Mouse (Mus musculus) G1E (cell line): ENCODE measurements at regions not wholly inside any gene's neighbourhood (a gene's known extent, or its start where the extent isn't known, plus 50 kb on each side); places are given as distances from the start of the nearest gene placed in this dataset.

Source experiments
- ATAC-seq: 2 replicates; pipeline ENCODE4 v1.8.0; 2016; ENCODE audit warnings: mild to moderate bottlenecking; ENCODE audit not compliant: insufficient number of reproducible peaks, poor library complexity, low FRiP score, severe bottlenecking; ENCODE audit errors: extremely low read depth
- DNase-seq: peaks from one replicate; pipeline ENCODE4 v3.0.0; 2012; ENCODE audit warnings: low spot score
- H3K27me3 ChIP-seq: 2 replicates; pipeline ENCODE4 v1.6.1; 2012; ENCODE audit warnings: mild to moderate bottlenecking, low read length, inconsistent platforms; ENCODE audit not compliant: insufficient read depth
- H3K36me3 ChIP-seq: replicated peaks from 2 replicates; pipeline ENCODE3; 2012; ENCODE audit warnings: mild to moderate bottlenecking, inconsistent platforms
- H3K4me1 ChIP-seq: 2 replicates; pipeline ENCODE4 v1.6.1; 2012; ENCODE audit warnings: low read depth, low read length, inconsistent platforms, mixed read lengths; ENCODE audit not compliant: insufficient read depth
- H3K4me3 ChIP-seq: 2 replicates; pipeline ENCODE4 v1.5.1; 2012; ENCODE audit warnings: low read depth, mild to moderate bottlenecking, inconsistent platforms, low read length, moderate library complexity, mixed read lengths
- H3K9me3 ChIP-seq: replicated peaks from 2 replicates; pipeline ENCODE4 v1.6.1; 2012; ENCODE audit warnings: inconsistent platforms
- CTCF ChIP-seq: IDR thresholded peaks from 2 replicates; pipeline ENCODE4 v1.5.1; 2012; ENCODE audit warnings: low read depth, low read length, inconsistent platforms, mixed read lengths
- GATA1 ChIP-seq: IDR thresholded peaks from 2 replicates; pipeline ENCODE4 v1.6.1; 2012; ENCODE audit warnings: borderline replicate concordance, low read length, inconsistent platforms, mixed read lengths
- GATA2 ChIP-seq: IDR thresholded peaks from 2 replicates; pipeline ENCODE4 v1.6.1; 2012; ENCODE audit warnings: low read depth, low read length, inconsistent platforms, borderline replicate concordance
- POLR2AphosphoS5 ChIP-seq: IDR thresholded peaks from 2 replicates; pipeline ENCODE4 v1.6.1; 2012; ENCODE audit warnings: low read depth, low read length, inconsistent platforms; ENCODE audit not compliant: insufficient replicate concordance
- TAL1 ChIP-seq: conservative IDR thresholded peaks from 2 replicates; pipeline ENCODE4 v1.6.1; 2012; ENCODE audit warnings: low read depth, low read length, inconsistent platforms, mixed read lengths

- DNase-seq (no peak), ATAC-seq (no peak)
- no peak overlapping the region for H3K4me3 ChIP-seq
- TF ChIP-seq GATA2 = no peak
- no peak for TF ChIP-seq CTCF
- no peak for TF ChIP-seq POLR2AphosphoS5
- no peak for TF ChIP-seq TAL1
- no peak for TF ChIP-seq GATA1
- H3K36me3 ChIP-seq = no peaks in the 10 kb centered on the region
- H3K27me3 ChIP-seq = peaks cover 19% of the 10 kb centered on the region
- H3K9me3 ChIP-seq = no peaks in the 10 kb centered on the region
- H3K4me1 ChIP-seq = no peaks in the 10 kb centered on the region
These were observed 194.2 kb downstream of the Xxylt1 start for GRCm38 (mm10) chr16:30886982-30887381.

- Histone ChIP-seq H3K4me3 (no peak overlapping the region), H3K4me1 (no peaks in the 10 kb centered on the region), H3K9me3 (no peaks in the 10 kb centered on the region), H3K36me3 (no peaks in the 10 kb centered on the region), H3K27me3 (peaks cover 17% of the 10 kb centered on the region)
- ATAC-seq = no peak
- no peak for TF ChIP-seq CTCF
- TF ChIP-seq GATA1 = no peak
- no peak for TF ChIP-seq TAL1
- no peak for TF ChIP-seq GATA2
- no peak for TF ChIP-seq POLR2AphosphoS5
- DNase-seq = no peak
These were observed 193.7 kb downstream of the Xxylt1 start for GRCm38 (mm10) chr16:30887536-30887935.

DNA sequence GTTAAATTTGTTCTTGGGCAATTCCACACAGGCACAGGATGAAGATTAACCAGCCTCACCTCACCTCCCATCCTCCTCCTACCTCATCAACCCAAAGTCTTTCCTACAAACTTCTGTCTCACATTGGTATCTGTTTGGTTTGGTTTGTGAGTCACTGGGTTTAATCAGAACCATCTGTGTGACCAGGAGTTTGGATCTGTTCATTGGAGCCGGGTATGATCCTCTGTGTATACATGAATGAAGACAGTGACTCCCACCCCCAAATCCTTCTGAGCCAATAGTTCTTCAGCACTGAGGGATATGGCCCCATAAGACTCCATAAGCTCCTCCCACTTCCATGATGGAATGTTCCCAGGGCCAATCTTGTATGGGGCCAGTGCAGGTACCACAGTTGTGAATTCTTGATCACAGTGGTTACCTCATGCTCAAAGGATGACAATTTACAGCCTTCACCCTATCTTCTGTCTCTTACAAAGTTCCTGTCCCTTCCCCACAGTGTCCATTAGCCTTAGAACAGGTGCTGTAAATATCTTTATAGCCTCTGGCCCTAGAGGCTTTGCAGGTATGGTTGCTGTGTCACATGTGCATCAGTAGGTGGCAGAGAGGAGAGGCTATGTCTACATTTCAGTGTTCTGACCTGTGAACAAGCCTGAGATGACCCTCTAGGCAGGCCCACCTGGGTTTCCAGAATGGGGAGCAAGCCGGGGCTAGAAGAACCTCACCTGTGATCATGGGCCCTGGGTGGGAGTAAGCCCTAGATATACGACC lies 192.5 kb downstream of the Xxylt1 start:
- no peak for TF ChIP-seq CTCF
- TF ChIP-seq GATA1 = no peak
- no peak for TF ChIP-seq TAL1
- no peak for TF ChIP-seq POLR2AphosphoS5
- no peak for TF ChIP-seq GATA2
- H3K4me3 ChIP-seq = no peak overlapping the region
- H3K9me3 ChIP-seq = no peaks in the 10 kb centered on the region; the same call in 1 of the 2 replicates
- H3K4me1 ChIP-seq = no peaks in the 10 kb centered on the region
- DNase-seq (no peak), ATAC-seq (no peak)
- H3K36me3 ChIP-seq = no peaks in the 10 kb centered on the region
- H3K27me3 ChIP-seq = peaks cover 11% of the 10 kb centered on the region

DNA sequence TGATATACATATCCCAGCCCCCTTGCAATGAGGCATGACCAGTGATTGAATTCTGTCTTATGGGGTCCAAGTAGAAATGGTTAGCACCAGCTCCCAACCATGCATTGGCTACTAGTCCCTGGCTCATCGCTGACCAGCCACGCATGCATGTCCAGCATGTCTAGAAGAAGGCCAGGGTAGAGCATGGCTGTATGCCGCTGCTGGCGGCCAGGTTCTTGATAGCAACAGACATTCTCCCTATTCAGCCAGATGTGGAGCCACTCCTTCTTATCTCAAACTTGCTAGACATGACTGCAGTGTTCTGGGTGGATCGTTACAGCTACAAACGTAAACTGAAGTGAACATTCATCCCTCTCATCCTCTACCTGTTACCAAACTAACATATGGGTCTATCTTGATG lies 188.6 kb downstream of the Xxylt1 start:
- Histone ChIP-seq H3K36me3 (no peaks in the 10 kb centered on the region), H3K4me3 (no peak overlapping the region), H3K27me3 (no peaks in the 10 kb centered on the region), H3K9me3 (no peaks in the 10 kb centered on the region; the same call in 1 of the 2 replicates), H3K4me1 (no peaks in the 10 kb centered on the region)
- TF ChIP-seq GATA1 (no peak), TAL1 (no peak), CTCF (no peak), GATA2 (no peak), POLR2AphosphoS5 (no peak)
- ATAC-seq = no peak
- DNase-seq = no peak

GRCm38 (mm10) chr16:30894086-30894485 lies 187.1 kb downstream of the Xxylt1 start:
- DNase-seq = no peak
- H3K4me3 ChIP-seq = no peak overlapping the region
- H3K36me3 ChIP-seq = no peaks in the 10 kb centered on the region
- no peaks in the 10 kb centered on the region for H3K27me3 ChIP-seq
- TF ChIP-seq GATA1 (no peak), CTCF (no peak), TAL1 (no peak), GATA2 (no peak), POLR2AphosphoS5 (no peak)
- no peak for ATAC-seq
- H3K4me1 ChIP-seq = no peaks in the 10 kb centered on the region
- H3K9me3 ChIP-seq = no peaks in the 10 kb centered on the region; the same call in 1 of the 2 replicates

DNA sequence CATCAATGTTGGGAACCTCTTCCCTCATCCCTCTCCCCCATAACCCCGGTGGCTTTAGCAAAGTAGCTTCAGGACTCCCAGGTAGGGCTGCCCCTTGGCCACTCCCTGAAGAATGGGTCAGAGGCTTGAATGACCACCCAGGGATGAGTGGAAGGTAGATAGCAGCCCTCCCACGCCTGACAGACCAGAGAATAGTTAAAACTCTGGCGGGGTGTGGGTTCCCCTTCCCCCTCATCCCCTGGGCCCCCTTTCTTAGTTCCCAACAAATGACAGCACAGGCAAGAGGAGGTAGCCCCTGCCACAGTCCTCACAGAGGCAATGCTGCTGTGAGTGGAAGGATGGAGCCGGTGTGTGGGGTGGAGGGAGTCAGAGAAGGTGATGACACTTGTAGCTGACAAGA lies 186.2 kb downstream of the Xxylt1 start:
- TF ChIP-seq POLR2AphosphoS5 = no peak
- TF ChIP-seq TAL1 = no peak
- no peak for TF ChIP-seq GATA2
- no peak for TF ChIP-seq CTCF
- TF ChIP-seq GATA1 = no peak
- H3K36me3 ChIP-seq = no peaks in the 10 kb centered on the region
- no peaks in the 10 kb centered on the region; the same call in 1 of the 2 replicates for H3K9me3 ChIP-seq
- no peak overlapping the region for H3K4me3 ChIP-seq
- no peak for DNase-seq
- ATAC-seq = no peak
- H3K4me1 ChIP-seq = no peaks in the 10 kb centered on the region
- no peaks in the 10 kb centered on the region for H3K27me3 ChIP-seq
